Mouse (Mus musculus): ENCODE measurements at regions not wholly inside any gene's neighbourhood (a gene's known extent, or its start where the extent isn't known, plus 50 kb on each side); places are given as distances from the start of the nearest gene placed in this dataset.
"Not testable (repeated sequence)": the region's sequence is repeated elsewhere in the genome, so short reads cannot be mapped to it uniquely, and the experiment has no call there.

GRCm38 (mm10) chr11:28216316-28216715 is 123.4 kb downstream of the Gm6685 start:
- H3K4me3 ChIP-seq (replicated peaks), result no peak overlapping the region
- H3K36me3 ChIP-seq, result no peaks in the 10 kb centered on the region
- ATAC-seq (replicated peaks; ENCODE audit: low FRiP score), result peak; percentile 87
- H3K4me1 ChIP-seq, result no peaks in the 10 kb centered on the region
- H3K9me3 ChIP-seq (replicated peaks), result peaks cover 7% of the 10 kb centered on the region; the same call in 1 of the 2 replicates
- no peak overlapping the region for H3K4me2 ChIP-seq
- no peak overlapping the region for H3K9ac ChIP-seq
- no peak overlapping the region for H3K27ac ChIP-seq
- H3K27me3 ChIP-seq, result no peaks in the 10 kb centered on the region
- WGBS, result 73% methylated on average over 1 of the region's 1 CpGs

- Histone ChIP-seq H3K4me3 (replicated peaks) (no peak overlapping the region), H3K4me2 (no peak overlapping the region), H3K9me3 (replicated peaks) (peaks cover 12% of the 10 kb centered on the region; the same call in 1 of the 2 replicates), H3K27ac (no peak overlapping the region), H3K4me1 (no peaks in the 10 kb centered on the region), H3K36me3 (no peaks in the 10 kb centered on the region), H3K9ac (no peak overlapping the region), H3K27me3 (no peaks in the 10 kb centered on the region)
- WGBS, result 91% methylated on average over 3 of the region's 3 CpGs
- ATAC-seq (replicated peaks; ENCODE audit: low FRiP score), result no peak
Measured at GRCm38 (mm10) chr11:28213606-28214005, 126.1 kb downstream of the Gm6685 start.

- no peaks in the 10 kb centered on the region for H3K4me1 ChIP-seq
- ATAC-seq (replicated peaks; ENCODE audit: low FRiP score), result no peak
- H3K36me3 ChIP-seq, result no peaks in the 10 kb centered on the region
Measured at GRCm38 (mm10) chr11:28202150-28202549, 137.5 kb downstream of the Gm6685 start.

GRCm38 (mm10) chr11:28188119-28188518 is 151.5 kb downstream of the Gm6685 start:
- Histone ChIP-seq H3K4me2 (no peak overlapping the region), H3K9ac (no peak overlapping the region), H3K9me3 (replicated peaks) (no peaks in the 10 kb centered on the region), H3K4me3 (replicated peaks) (no peak overlapping the region), H3K4me1 (no peaks in the 10 kb centered on the region), H3K27ac (no peak overlapping the region), H3K27me3 (no peaks in the 10 kb centered on the region), H3K36me3 (no peaks in the 10 kb centered on the region)
- ATAC-seq (replicated peaks; ENCODE audit: low FRiP score), result no peak
- WGBS, result 87% methylated on average over 2 of the region's 2 CpGs

More at GRCm38 (mm10) chr11:28202150-28202549, 137.5 kb downstream of the Gm6685 start:
- Histone ChIP-seq H3K9ac (no peak overlapping the region), H3K4me3 (replicated peaks) (no peak overlapping the region), H3K4me2 (no peak overlapping the region), H3K9me3 (replicated peaks) (no peaks in the 10 kb centered on the region), H3K27ac (no peak overlapping the region), H3K27me3 (no peaks in the 10 kb centered on the region)

GRCm38 (mm10) chr11:28187441-28187840 is 152.2 kb downstream of the Gm6685 start:
- not testable (repeated sequence) for H3K9me3 ChIP-seq (replicated peaks); H3K9ac ChIP-seq; ATAC-seq (replicated peaks; ENCODE audit: low FRiP score); H3K36me3 ChIP-seq; H3K27ac ChIP-seq; H3K4me3 ChIP-seq (replicated peaks); H3K4me2 ChIP-seq; H3K4me1 ChIP-seq; H3K27me3 ChIP-seq
- WGBS, result 88% methylated on average over 3 of the region's 3 CpGs

- Histone ChIP-seq H3K27ac (no peak overlapping the region), H3K4me2 (no peak overlapping the region), H3K36me3 (no peaks in the 10 kb centered on the region), H3K9me3 (replicated peaks) (peaks cover 7% of the 10 kb centered on the region), H3K4me1 (no peaks in the 10 kb centered on the region), H3K27me3 (no peaks in the 10 kb centered on the region), H3K4me3 (replicated peaks) (no peak overlapping the region), H3K9ac (no peak overlapping the region)
- WGBS, result 63% methylated on average over 3 of the region's 3 CpGs
- ATAC-seq (replicated peaks; ENCODE audit: low FRiP score), result no peak
Measured at GRCm38 (mm10) chr11:28171232-28171631, 168.4 kb downstream of the Gm6685 start.

GRCm38 (mm10) chr11:28152456-28152855 is 187.2 kb downstream of the Gm6685 start:
- H3K27me3 ChIP-seq, result no peaks in the 10 kb centered on the region
- H3K9me3 ChIP-seq (replicated peaks), result no peaks in the 10 kb centered on the region
- no peak for ATAC-seq (replicated peaks; ENCODE audit: low FRiP score)
- H3K4me3 ChIP-seq (replicated peaks), result no peak overlapping the region
- no peak overlapping the region for H3K9ac ChIP-seq
- 81% methylated on average over 2 of the region's 2 CpGs for WGBS
- H3K27ac ChIP-seq, result no peak overlapping the region
- H3K36me3 ChIP-seq, result no peaks in the 10 kb centered on the region
- no peak overlapping the region for H3K4me2 ChIP-seq
- no peaks in the 10 kb centered on the region for H3K4me1 ChIP-seq
